Mouse (Mus musculus) right cerebral cortex, postnatal 10 days (tissue): ENCODE data around the gene Tmem107.

ENCODE experiments used
- DNase-seq, 2 experiments: peaks; one replicate each; pipeline ENCODE4 v3.0.0; 2021; ENCODE audit warnings: low spot score in 2 of 2

Gene Tmem107

DNA sequence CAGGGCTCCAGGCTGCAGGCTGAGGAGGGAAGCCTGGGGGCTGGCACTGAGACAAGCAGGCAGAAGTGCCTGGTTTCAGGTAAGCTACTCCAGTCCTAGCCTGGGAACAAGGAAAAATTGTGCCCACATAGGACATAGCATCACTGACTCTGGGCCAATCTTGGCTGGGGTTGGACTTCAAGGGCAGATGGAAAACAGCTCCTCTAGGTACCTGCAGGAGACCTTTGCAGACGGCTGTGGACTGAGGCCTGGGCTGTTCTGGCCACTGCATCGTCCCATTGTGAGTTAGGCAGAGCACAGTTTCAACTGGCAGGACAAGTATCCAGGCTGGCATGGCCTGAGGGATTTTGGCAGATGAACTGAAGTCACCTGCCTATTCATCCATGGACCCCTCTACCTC is 35.2 kb downstream of the Tmem107 start:
- peak in 1 of 2 experiments; percentile 30 for DNase-seq

DNA sequence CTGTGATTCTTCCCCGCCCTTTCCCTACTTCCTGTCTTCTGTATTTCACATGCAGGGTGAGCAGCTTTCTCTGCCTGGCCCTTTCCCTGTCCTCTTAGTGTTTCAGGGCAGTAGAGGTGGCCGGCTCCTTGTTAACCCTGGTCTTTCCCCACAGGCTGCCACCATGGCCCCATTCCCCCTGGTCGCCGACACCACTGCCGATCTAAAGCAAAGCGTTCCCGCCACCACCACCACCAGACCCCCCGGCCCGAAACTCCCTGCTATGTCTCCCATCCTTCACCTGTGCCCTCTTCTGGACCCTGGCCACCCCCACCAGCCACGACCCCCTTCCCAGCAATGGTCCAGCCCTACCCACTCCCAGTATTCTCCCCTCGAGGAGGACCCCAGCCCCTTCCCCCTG is 35.7 kb downstream of the Tmem107 start:
- DNase-seq = no peak

DNA sequence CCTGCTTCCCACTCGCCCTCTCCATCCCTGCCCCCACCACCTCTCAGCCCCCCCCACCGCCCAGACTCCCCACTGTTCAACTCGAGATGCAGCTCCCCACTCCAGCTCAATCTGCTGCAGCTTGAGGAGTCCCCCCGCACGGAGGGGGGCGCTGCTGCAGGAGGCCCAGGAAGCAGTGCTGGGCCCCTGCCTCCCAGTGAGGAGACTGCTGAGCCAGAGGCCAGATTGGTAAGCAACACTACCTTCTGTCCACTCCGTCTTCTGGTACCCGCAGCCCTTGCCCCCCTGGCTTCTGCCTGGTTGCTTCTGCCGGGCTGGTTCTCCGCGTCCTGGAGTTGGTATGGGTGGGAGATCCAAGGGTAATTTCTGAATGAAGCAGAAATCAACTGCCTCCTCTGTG is 36.2 kb downstream of the Tmem107 start:
- DNase-seq = no peak

DNA sequence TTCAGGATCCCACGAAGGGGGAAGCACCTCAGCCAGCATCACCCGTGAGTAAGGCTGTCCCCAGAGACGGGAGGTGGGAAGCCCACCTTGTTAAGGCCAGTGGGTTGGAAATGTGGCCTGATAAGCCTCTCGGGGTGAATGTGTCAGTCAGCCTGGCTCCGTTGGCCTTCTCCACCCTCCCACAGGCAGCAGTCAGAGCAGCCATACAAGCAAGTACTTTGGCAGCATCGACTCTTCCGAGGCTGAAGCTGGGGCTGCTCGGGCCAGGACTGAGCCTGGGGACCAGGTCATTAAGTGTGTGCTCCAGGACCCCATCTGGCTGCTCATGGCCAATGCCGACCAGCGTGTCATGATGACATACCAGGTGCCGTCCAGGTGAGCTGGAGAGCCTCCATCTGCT is 37.1 kb downstream of the Tmem107 start:
- peak in 1 of 2 experiments; percentile 36 for DNase-seq

GRCm38 (mm10) chr11:69108223-69108622 is 37.6 kb downstream of the Tmem107 start:
- peak in 1 of 2 experiments; percentile 28 for DNase-seq

DNA sequence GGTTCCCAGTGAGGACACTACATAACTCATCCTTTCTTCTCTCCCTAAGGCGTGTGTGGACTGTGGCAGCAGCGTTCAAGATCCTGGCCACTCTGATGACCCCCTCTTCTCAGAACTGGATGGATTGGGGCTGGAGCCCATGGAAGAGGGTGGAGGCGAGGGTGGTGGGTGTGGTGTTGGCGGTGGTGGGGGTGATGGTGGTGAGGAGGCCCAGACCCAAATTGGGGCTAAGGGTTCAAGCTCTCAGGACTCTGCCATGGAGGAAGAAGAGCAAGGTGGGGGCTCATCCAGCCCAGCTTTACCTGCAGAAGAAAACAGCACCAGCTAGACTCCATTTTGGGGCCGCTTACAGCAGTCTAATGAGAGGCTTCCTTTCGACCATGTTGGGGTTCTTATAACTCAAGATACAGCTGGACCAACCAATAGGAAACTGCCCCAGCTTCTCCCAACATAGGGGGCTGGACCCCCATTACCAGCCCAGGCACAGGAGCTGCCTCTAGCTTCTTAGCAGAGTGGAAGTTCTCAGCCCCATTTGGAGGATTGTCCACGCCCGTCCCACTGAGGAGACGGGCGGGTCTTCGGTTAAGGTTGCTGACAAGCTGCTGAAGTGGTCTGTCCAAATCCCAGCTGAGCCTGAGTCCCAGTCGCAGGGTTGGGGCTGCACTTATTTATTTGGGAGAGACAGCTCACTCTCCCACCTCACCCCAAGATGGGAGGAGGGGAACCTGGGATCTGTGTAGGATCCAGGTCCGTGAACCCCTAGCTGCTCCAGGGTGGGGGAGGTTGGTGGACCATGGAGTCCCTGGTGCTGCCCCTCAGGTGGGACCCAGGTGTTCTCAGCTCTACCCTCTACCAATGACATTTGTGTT is 38.7 kb downstream of the Tmem107 start:
- peak in 1 of 2 experiments; percentile 42 for DNase-seq

- peak; percentile 91 to 95 for DNase-seq
Measured at GRCm38 (mm10) chr11:69110319-69111046, 39.9 kb downstream of the Tmem107 start.

GRCm38 (mm10) chr11:69111051-69111810 is 40.6 kb downstream of the Tmem107 start:
- DNase-seq = no peak

GRCm38 (mm10) chr11:69111865-69112264 is 41.3 kb downstream of the Tmem107 start:
- peak in 1 of 2 experiments; percentile 60 for DNase-seq

DNA sequence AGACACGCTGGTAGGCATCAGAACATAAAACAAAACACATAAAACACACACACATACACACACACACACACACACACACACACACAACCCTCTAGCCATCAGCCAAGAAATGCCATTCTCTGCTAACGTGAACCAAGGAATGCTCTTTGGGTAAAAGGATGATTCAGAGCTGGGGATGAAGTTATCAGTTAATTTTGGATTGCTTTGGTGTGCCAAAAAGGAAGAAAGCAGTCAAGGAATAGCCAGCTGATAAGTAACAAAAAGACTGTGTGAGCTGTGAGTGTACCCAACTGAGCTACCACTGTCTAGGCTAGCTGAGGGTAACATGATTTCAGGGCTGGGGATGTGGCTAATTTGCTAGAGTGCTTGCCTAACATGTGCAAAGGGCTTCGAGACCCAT is 43.4 kb downstream of the Tmem107 start:
- DNase-seq = no peak

- no peak for DNase-seq
Measured at GRCm38 (mm10) chr11:69114621-69115020, 44.0 kb downstream of the Tmem107 start.

DNA sequence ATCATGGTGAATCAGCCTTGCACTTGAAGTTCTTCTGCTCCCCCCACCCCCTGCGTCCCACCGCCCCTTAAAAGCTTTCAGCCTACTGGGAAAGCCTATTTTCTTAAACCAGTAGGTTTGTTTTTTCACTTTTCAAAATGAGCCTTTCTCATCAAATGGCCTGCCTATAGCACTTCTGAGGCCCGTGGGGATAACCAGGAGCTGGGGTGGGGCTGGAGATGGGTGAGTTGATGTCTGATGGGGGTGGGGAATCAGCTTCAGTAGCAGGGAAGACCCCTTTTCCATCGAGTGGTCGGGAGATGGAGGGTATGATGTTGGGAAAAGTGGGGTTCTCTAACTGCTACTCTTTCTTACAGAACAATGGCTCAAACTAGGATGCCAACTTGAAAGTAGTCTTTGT is 46.2 kb downstream of the Tmem107 start:
- DNase-seq = no peak

GRCm38 (mm10) chr11:69117737-69118695 is 47.4 kb downstream of the Tmem107 start:
- DNase-seq = peak; percentile 63 to 67

GRCm38 (mm10) chr11:69118765-69119164 is 48.2 kb downstream of the Tmem107 start:
- peak; percentile 77 to 84 for DNase-seq

DNA sequence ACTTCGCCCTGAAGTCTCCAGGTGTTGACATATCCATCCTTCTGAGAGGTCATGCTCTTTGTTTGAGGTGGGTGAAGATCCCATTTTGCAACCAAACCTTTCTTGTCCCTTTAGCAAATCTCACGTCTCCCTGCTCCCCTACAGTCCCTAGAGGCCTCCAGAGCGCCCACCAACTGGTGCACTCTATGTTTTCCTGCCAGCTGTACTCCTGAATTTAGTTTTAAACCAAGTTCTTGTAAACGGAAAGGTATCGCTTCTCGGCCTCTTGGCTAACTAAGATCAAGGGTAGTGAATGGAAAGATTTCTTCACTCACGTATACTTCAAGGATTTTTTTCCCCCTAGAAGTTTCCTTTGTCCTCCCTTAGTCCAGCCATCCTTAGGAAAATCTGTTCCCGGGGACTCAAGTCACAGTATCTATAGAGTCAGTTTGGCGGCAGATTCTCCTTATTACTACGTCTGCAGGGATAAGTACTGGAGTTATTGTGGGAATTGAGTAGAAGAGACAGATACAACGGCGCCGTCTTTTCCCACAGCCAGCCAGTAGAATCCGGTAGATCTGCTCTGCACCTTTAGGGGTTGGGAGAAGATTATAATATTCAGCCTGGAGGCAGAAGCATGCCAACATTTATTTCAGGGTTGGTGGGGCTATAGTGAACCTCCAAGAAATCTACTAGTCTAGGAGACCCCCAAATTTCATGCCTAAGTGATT is 49.0 kb downstream of the Tmem107 start:
- no peak for DNase-seq

GRCm38 (mm10) chr11:69120221-69121000 is 49.8 kb downstream of the Tmem107 start, which contains the start of gene Hes7:
Hes7 (plus strand) TSS chr11:69120404.
- DNase-seq = peak in 1 of 2 experiments; percentile 46

GRCm38 (mm10) chr11:69121001-69121740 is 50.6 kb downstream of the Tmem107 start:
- DNase-seq = peak in 1 of 2 experiments; percentile 45

DNA sequence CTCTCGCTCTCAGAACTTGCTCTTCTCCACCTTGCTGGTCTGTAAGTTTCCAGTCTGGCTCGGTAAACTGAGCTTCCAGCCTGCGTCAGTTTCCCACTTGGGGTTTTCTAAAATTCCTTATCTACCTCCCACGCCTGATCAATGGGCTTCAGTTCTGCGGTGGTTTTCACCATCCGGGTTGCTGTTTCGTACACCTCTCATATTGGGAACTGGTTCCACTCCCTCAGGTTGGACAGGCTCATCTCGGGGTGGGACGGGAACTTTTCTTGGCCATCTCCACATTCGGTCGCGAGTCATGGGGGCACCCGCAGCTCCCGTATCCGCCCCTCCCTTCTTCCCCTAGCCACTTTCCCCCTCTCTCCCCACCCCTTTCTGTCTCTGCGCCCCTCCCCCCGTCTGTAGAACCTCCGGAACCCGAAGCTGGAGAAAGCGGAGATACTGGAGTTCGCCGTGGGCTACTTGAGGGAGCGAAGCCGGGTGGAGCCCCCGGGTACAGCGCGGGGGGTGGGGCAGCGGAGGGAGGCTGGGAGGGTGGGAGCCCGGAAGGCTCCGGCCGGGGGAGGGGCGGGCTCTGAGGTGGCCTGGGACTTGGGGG is 51.2 kb downstream of the Tmem107 start:
- peak in 1 of 2 experiments; percentile 73 for DNase-seq
